Mouse (Mus musculus) lung, embryonic 14.5 days (tissue): ENCODE data around the gene Zfp30. TPM values are rescaled to one million over a fixed set of nuclear protein-coding genes. Genes with fewer than 3 reads are reported as not detected.

Experiments
- ATAC-seq: fragments of 200-750 bp; cut with Nextera tagmentation; 2 replicates; pipeline ENCODE4 v1.8.0; 2017; ENCODE audit warnings: mild to moderate bottlenecking, moderate TSS enrichment, moderate library complexity; ENCODE audit not compliant: insufficient read depth
- DNase-seq: peaks from one replicate; pipeline ENCODE4 v3.0.0-alpha.2; 2015
- H3K27ac ChIP-seq: fragments of 300-500 bp; sonication (generic); 2 replicates; pipeline ENCODE4 v1.5.1; 2014; ENCODE audit warnings: low read depth, mild to moderate bottlenecking, moderate library complexity
- H3K27me3 ChIP-seq: fragments of 300-500 bp; sonication (generic); 2 replicates; pipeline ENCODE4 v1.6.1; 2014; ENCODE audit warnings: low read length, control low read depth; ENCODE audit not compliant: insufficient read depth
- H3K36me3 ChIP-seq: fragments of 300-500 bp; sonication (generic); 2 replicates; pipeline ENCODE4 v1.6.1; 2014; ENCODE audit warnings: control low read depth; ENCODE audit not compliant: insufficient read depth
- H3K4me1 ChIP-seq: fragments of 300-500 bp; sonication (generic); 2 replicates; pipeline ENCODE4 v1.6.1; 2014; ENCODE audit warnings: antibody characterized with exemption, control low read depth; ENCODE audit not compliant: insufficient read depth
- H3K4me2 ChIP-seq: fragments of 300-500 bp; sonication (generic); 2 replicates; pipeline ENCODE4 v1.6.1; 2014; ENCODE audit warnings: mild to moderate bottlenecking
- H3K4me3 ChIP-seq: fragments of 300-500 bp; sonication (generic); 2 replicates; pipeline ENCODE4 v1.5.1; 2014; ENCODE audit warnings: low read depth, low read length
- H3K9ac ChIP-seq: fragments of 300-500 bp; sonication (generic); 2 replicates; pipeline ENCODE4 v1.6.1; 2014
- H3K9me3 ChIP-seq: fragments of 300-500 bp; sonication (generic); 2 replicates; pipeline ENCODE4 v1.6.1; 2016; ENCODE audit warnings: low read depth, low read length, control low read depth
- CTCF ChIP-seq: IDR thresholded peaks from 2 replicates; pipeline ENCODE4 v1.5.1; 2016; ENCODE audit warnings: antibody characterized with exemption, low read depth
- WGBS: fragments of 180-500 bp; shearing (Covaris S2); extraction: QIAGEN DNeasy Blood & Tissue Kit; methylation state at CpG from one replicate; pipeline ENCODE4 v1.1.7; 2014; 5-methylcytosine and 5-hydroxymethylcytosine counted together
- polyA plus RNA-seq: library from polyadenylated mRNA; unstranded; fragments of >200 nt; fragmentation: Nextera tagmentation; extraction: Ambion mirVana; gene quantifications from 2 replicates; pipeline ENCODE4 v1.2.1, GENCODE M21; 2014

Zfp30 gene
- 7.7 and 7.8 TPM in 2 replicates for polyA plus RNA-seq

- Histone ChIP-seq H3K4me3 (peak within 1 kb of the TSS; percentile 81), H3K4me2 (peak within 1 kb of the TSS; percentile 69), H3K9me3 (no peaks in the 10 kb centered on the region), H3K36me3 (peaks cover 20% of the 10 kb centered on the region), H3K27me3 (no peaks in the 10 kb centered on the region), H3K4me1 (peaks cover 8% of the 10 kb centered on the region; the same call in 1 of the 2 replicates), H3K9ac (peak within 1 kb of the TSS; percentile 86), H3K27ac (peak within 1 kb of the TSS; percentile 86)
- DNase-seq (peak; percentile 96), ATAC-seq (peak; percentile 99)
- TF ChIP-seq CTCF, result no peak
- WGBS, result under 1% methylated on average over 45 of the region's 45 CpGs
Measured at GRCm38 (mm10) chr7:29783871-29784551, at the start of gene Zfp30. Gene Zfp30, plus strand, starts transcription at chr7:29783998.

DNA sequence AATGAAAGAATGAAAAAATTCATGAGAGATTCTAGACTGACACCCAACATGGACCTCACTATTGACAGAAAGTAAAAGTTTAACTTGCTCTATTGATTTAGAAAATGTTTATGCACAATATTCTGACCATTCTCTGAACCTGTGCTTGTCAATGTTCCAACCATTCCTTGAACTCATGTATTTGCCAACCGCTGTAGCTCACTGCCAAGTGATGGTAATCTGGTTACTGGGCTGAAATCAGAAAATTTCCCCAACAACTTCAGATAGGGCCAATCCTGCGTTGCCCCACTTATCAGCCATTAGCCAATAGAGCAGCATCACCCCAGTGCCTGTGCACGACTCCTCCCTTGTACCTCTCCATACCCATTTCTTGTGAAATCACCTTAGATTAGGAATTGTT lies 41.5 kb upstream of the Zfp30 start:
- Histone ChIP-seq H3K9me3 (no peaks in the 10 kb centered on the region), H3K4me2 (no peak overlapping the region), H3K9ac (no peak overlapping the region), H3K4me3 (no peak overlapping the region), H3K36me3 (no peaks in the 10 kb centered on the region), H3K27ac (no peak overlapping the region), H3K4me1 (no peaks in the 10 kb centered on the region), H3K27me3 (no peaks in the 10 kb centered on the region)
- DNase-seq, result no peak
- no peak for ATAC-seq
- WGBS, result 79% methylated on average over 3 of the region's 3 CpGs
- TF ChIP-seq CTCF, result no peak

GRCm38 (mm10) chr7:29760476-29760875 lies 23.3 kb upstream of the Zfp30 start:
- DNase-seq, result no peak
- no peak overlapping the region for H3K27ac ChIP-seq
- no peak for ATAC-seq
- no peak overlapping the region for H3K4me3 ChIP-seq
- 79% methylated on average over 5 of the region's 5 CpGs for WGBS
- no peaks in the 10 kb centered on the region for H3K9me3 ChIP-seq
- no peak overlapping the region for H3K9ac ChIP-seq
- no peaks in the 10 kb centered on the region for H3K27me3 ChIP-seq
- H3K4me1 ChIP-seq, result no peaks in the 10 kb centered on the region
- no peak for TF ChIP-seq CTCF
- no peaks in the 10 kb centered on the region for H3K36me3 ChIP-seq
- H3K4me2 ChIP-seq, result no peak overlapping the region

DNA sequence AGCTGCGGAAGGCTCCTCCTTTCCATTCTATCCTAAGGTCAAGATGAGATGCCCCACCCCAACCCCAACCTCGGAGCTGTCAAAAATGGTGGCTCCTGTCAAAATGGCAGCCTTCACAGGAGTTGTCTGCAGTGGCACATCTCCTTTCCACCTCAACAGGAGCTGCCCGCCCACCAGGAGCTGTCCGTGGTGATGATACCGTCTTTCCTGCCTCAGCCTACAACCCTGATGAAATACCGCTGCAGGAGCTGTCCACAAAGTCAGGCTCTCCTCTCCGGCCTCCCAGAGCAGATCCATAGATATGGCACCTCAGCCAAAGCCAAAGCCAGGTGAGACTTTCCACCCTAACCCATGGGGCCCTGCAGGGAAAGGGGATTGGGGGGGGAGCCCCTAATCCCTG lies 19.1 kb upstream of the Zfp30 start:
- Histone ChIP-seq H3K9ac (no peak overlapping the region), H3K36me3 (no peaks in the 10 kb centered on the region), H3K4me3 (no peak overlapping the region), H3K4me2 (no peak overlapping the region), H3K27me3 (no peaks in the 10 kb centered on the region), H3K9me3 (no peaks in the 10 kb centered on the region), H3K4me1 (peaks cover 5% of the 10 kb centered on the region; the same call in 1 of the 2 replicates), H3K27ac (no peak overlapping the region)
- DNase-seq, result no peak
- whole genome bisulfite sequencing, result 79% methylated on average over 7 of the region's 7 CpGs
- no peak for ATAC-seq
- no peak for TF ChIP-seq CTCF

DNA sequence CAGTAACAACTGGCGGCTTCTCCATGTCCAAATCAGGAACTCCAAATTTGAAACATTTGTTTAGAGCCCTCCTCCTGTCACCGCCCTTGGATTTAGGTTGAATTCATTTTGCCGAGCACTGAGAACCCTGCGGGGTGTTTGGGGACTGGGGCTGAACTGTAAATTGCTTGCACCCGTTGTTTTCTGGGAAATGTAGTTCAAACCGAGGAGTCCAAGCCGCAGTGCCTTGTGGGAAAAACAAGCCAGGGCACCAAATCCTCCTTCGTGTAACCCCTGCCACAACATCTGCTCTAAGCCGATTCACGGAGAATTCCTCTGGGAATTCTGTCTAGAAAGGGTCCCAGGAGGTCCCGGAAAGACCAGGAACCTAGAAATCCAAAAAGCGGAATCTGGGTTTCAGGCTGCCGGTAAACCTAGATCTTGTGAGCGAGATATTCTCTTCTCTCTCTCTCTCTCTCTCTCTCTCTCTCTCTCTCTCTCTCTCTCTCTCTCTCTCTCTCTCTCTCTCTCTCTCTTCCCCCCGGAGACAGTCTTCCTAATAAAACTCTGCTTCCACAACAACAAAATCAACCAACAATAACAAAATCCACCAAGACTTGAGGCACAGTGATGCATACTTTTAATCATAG lies 16.6 kb upstream of the Zfp30 start:
- Histone ChIP-seq H3K9ac (peak overlapping the region; percentile 56), H3K27me3 (no peaks in the 10 kb centered on the region), H3K9me3 (no peaks in the 10 kb centered on the region), H3K4me3 (peak overlapping the region; percentile 78), H3K4me2 (peak overlapping the region; percentile 80), H3K4me1 (peaks cover 5% of the 10 kb centered on the region; the same call in 1 of the 2 replicates), H3K36me3 (peaks cover 13% of the 10 kb centered on the region), H3K27ac (peak overlapping the region; percentile 42; the same call in 1 of the 2 replicates)
- WGBS, result 1% methylated on average over 15 of the region's 15 CpGs
- ATAC-seq (peak; percentile 66), DNase-seq (peak; percentile 90)
- no peak for TF ChIP-seq CTCF

DNA sequence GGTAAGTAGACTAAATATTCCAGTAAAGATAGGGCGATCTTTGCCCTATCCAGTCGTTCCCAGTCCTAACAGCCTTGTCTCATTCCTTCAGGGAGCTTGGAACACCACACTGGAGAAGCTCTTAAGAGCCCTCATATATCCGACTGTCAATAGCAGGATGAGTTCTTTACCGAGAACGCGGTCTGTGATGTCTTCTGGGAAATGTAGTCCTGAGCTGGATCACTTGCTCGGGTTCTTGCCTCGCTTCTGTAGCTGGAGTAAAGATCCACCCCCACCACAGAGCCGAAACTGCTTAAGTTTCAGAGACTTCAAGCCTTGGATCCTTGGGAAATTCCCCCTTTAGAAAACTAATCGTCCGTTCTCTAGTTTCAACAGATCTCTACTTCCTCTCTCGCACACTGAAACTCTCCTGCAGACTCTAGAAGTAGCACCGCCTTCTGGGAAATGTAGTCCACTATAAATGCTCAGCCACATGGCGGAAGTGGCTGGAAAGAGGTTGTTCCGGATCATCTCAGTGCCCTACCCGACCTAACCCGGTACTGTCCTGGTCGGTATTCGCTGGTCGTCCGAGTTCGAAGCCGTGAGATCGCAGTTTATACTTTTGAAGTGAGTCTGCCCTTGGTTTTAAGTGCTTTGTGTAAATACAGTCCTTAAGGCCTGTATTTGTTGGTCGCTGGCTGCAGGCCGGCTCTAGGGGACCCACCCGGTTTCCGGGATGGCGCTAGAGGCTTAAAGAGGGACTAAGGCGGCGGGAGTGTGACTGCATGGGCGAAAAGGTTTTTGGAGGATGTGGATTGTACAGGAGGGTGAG lies 15.5 kb upstream of the Zfp30 start, which contains the start of gene Zfp84:
TSS of gene Zfp84 (plus strand) at position 463 of the 811 bp plus-strand sequence.
- WGBS, result under 1% methylated on average over 32 of the region's 32 CpGs
- H3K27ac ChIP-seq, result peak within 1 kb of the TSS; percentile 89
- no peaks in the 10 kb centered on the region for H3K27me3 ChIP-seq
- H3K4me3 ChIP-seq, result peak within 1 kb of the TSS; percentile 78
- H3K9me3 ChIP-seq, result no peaks in the 10 kb centered on the region
- peak within 1 kb of the TSS; percentile 67 for H3K9ac ChIP-seq
- H3K4me2 ChIP-seq, result peak within 1 kb of the TSS; percentile 80
- DNase-seq, result peak; percentile 96
- TF ChIP-seq CTCF, result no peak
- ATAC-seq, result peak; percentile 97
- H3K4me1 ChIP-seq, result peaks cover 5% of the 10 kb centered on the region; the same call in 1 of the 2 replicates
- peaks cover 23% of the 10 kb centered on the region for H3K36me3 ChIP-seq
